Mouse (Mus musculus): ENCODE data around the gene Sestd1.

- no peak for TF ChIP-seq POLR2A (IDR thresholded peaks at IDR 0.05; ENCODE audit: low read depth, low read length)
- no peak for TF ChIP-seq CTCF (IDR thresholded peaks at IDR 0.05; ENCODE audit: extremely low read depth, insufficient read length, insufficient replicate concordance, low read depth, low read length)
Measured at GRCm38 (mm10) chr2:77182996-77183380, 97.4 kb downstream of the Sestd1 start.
